Mouse (Mus musculus) spleen, adult 18-20 months (tissue): ENCODE results near the gene Tab2.
"Not testable (repeated sequence)": the region's sequence is repeated elsewhere in the genome, so short reads cannot be mapped to it uniquely, and the experiment has no call there.

Experiments
- DNase-seq, 2 experiments: peaks; one replicate each; pipeline ENCODE4 v3.0.0; 2022; ENCODE audit warnings: mixed read lengths in 2 of 2

Gene Tab2

DNA sequence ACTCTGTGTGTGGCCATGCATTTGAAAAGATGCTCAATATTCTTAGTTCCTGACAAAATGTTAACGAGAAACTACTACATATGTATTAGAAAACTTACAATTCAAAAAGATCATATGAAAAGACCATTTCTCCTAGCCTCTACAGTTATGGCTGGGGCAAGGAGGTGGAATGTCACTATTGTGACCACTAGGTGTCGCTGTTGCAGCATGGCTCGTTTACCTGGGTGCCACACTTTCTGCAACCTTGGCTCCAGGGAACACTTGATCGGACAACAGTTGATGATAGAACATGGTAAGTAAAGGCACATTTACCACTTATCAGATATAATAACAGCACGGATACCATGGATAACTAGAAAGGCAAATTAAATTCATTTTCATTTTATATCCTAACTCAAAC, 72.5 kb downstream of the Tab2 start:
- DNase-seq, result peak; percentile 33 to 73

DNA sequence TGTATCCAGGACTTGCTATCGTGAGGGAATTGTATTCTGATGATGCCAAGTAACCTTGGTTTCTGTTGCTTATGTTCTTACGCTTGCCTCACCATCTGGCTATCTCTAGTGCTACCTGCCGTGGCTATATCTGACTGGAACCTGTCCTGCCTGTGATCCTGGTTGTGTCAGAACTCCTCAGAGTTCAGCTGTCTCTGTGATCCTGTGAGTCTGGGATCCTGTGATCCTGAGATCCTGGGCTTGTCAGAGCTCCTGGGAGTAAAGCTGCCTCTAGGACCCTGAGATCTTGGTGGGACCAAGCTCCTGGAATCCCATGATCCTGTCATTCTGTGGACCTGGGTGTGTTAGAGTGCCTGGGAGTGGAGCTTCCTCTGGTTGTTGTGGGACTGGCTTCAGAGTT, 74.1 kb downstream of the Tab2 start:
- DNase-seq, result no peak

DNA sequence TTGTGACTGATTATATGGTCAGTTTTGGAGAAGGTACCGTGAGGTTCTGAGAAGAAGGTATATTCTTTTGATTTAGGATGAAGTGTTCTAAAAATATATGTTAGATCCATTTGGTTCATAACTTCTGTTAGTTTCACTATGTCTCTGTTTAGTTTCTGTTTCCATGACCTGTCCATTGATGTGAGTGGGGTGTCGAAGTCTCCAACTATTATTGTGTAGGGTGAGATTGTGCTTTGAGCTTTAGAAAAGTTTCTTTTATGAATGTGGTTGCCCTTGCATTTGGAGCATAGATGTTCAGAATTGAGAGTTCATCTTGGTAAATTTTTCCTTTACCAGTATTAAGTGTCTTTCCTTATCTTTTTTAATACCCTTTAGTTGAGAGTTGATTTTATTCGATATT, 75.7 kb downstream of the Tab2 start:
- DNase-seq, result not testable (repeated sequence)

DNA sequence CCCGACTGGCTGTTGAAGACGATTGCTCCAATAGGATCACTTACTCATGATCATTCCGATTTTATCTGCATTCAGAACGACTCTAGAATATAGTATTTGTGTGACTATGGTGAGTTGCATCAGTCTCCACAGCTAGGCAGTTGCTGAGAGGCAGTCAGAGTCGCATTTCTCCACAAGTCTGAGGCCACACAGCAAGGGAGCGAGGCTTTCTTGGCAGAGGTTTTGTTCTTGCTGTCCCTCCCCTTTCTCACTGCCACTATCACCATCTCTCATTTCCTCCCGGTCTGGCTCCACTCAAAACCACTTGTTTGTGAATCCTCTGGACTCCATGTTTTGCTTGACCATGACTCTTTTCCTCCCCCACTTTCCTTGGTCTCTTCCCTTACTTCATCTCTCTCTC, 81.8 kb downstream of the Tab2 start:
- no peak for DNase-seq

DNA sequence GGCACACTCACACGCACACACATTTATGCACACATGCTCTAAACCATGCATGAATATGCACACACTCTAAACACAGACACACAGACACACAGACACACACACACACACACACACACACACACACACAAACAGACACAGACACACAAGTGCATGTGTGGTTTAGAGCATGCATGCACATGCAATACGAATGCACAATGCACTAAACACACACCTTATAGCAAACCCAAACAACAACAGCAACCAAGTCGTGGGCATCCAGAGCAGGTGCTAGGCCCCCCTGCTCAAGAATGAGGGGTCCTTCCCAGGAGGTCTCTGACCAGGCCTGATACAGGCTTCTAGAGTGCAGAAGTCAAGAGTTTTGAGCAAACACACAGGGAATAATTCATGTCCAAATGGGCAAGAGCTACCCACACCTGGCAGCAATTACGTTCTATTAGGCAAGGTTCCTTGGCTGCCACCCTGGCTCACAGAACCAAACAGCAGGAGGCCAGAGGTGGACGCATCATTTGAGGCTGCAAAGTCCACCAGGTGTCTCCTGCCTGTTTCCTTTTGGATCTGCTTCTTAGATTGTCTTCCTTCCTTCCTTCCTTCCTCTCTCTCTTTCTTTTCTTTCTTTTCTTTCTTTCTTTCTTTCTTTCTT, 84.5 kb downstream of the Tab2 start:
- DNase-seq, result no peak

DNA sequence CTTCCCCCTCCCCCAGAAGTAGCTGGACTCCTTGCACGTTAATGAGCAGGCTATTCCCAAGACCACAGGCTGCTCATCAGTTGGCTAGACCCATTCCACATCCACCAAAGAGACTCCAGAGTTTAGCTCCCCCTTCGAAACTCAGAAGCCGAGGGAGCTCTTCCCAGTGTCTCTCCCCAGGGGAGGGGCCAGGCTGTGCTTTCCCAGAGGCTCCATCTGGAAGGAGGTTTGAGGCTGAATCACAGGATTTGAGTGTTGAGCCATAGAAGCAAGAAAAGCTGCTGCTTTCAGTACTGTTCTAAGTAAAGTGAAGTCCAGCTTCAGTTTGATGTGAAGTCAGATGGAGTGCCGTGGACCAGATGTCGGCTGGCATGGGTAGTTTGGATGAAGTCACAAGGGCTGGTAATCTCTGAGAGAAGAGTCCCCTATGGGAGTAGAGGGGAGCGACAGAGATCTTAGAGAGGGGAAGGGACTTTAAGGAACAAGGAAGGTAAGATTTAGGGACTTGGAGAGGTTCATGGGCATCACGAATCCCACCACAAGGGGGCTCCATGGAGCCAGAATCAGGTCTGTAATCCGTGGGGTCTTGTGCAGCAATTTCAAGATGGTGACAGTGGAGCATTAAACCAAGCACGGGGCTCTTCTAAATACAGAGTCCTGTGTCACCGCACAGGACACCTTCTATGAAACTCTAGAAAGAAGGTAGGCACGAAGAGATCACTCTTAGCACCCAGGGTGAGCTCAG, 85.3 kb downstream of the Tab2 start:
- peak in 1 of 2 experiments; percentile 61 for DNase-seq

DNA sequence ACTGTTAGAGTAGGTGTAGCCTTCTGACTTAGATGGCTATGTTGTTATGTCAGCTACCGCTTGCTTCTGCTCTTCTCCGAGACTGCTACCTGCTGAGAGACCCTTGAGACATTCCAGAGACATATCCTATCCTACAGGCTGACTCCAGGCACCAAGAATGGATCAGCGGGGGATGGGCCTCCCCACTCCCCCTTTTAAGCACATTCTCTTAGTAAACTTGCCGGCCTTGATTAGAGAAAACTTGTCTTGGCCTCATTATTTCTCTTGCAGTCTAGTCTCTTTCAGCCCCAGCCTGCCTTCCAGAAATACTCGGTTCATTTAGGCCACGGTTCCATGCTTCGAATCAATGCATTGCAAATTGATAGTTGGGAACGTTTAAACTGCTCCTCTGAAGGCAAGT, 86.3 kb downstream of the Tab2 start:
- DNase-seq, result no peak

DNA sequence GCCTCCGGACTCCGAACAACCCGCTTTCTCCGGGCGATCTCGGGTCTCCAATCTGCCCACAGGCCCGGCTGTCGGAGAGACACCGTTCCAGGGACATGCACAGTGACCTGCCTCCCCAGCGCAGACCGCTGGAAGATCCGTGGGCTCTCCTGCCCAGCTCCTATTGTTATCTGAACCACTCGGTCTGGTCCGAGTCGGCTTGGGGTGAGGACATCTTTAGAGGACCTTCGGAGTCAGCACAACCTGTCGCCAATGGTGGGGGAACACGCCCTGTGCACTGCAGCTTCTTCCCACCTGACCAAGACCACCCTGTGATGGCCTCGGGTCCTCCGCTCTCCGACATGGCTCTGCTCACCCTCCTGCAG, 88.4 kb downstream of the Tab2 start:
- DNase-seq, result no peak

DNA sequence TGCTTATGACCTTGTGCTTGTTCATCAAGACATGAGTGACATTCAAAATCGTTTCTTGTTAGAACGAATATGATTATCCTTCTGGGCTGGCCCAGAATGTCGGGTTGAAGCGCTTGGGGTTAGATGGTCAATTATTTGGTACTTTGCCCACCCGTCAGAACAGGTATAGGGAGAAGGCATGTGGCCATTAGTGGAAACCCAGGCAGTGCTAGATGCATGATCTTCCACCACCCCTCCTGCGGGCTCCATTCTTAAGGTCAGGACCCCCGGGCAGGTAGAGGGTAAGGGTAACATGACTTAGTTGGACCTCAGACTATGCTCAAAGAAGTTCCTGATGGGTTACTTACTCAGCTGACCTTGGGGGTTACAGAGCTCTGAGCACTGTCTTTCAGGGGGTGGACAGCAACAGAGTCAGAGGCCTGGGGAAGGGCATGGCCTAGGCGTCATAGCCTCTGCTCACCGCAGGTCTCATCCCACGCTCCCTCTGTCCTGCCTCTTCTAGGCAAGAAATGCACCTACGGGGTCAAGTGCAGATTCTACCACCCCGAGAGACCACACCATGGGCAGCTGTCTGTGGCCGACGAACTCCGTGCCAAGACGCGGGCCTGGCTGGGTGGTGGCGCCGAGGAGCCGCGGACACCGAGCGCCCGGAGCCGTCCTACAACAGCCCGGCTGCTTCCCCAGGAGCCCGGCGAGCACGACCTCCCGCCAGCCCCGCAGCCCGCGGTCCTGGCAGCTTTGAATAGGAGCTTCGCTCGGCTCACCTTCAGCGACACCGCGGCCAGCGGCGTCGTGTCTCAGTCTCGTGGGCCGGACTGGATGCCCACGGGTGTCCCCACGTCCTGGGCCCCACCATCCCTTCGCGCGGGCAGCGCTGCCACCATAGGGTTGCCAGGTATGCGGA, 89.0 kb downstream of the Tab2 start:
- no peak for DNase-seq

DNA sequence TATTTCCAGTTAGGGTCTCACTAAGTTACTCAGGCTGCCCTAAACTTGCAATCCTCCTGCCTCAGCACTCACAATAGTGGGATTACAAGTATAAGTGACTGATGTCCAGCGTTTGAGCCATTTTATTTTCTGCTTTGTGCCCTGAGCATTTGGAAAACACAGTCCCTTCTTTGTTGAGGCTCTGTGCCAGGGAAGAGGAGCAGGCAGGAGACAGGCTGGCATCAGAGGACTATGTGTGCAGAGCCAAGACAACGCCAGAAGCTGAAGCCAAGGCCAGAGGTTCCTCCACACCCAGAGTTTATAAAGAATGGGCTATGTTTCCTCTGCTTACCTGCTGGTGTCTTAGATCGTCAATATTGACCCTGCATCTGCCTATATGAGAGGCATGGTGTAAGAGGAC, 91.2 kb downstream of the Tab2 start:
- no peak for DNase-seq

DNA sequence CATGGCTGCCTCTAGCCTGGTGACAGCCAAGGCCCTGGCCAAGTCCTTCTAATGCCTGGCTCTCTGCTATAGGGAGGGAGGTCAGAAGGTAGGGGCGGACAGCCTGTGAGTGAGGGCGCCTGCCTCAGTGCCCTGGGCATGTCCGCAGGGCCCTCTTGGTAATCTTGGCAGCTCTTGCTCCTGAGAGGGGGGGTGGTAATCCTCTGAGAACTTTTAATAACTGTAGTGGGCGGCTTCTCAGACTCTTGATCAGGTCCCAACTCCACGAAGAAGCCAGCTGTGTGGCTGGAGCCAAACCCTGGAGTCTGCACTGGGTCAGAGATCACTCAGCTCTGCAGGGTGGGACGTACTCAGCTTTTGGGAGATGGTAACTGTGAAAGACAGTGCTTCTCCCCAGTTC, 91.8 kb downstream of the Tab2 start:
- no peak for DNase-seq

DNA sequence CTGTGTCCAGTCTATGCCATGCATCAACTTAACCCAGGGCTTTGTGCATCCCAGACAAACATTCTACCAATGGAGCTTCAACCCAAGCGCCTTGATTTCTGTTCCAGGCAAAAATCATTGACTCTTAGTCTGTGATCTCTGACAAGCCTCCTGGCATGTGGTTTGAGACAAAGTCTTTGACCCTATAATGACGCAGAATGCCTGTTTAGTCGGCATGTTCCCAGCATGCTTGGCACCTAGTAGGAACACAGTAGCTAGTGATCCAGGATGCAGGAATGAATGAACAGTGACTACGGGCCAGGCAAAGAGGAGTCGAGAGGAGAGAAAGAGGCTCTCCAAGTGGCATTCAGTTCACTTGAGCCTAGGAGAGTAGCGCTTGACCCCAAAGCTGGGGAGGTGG, 92.6 kb downstream of the Tab2 start:
- no peak for DNase-seq

DNA sequence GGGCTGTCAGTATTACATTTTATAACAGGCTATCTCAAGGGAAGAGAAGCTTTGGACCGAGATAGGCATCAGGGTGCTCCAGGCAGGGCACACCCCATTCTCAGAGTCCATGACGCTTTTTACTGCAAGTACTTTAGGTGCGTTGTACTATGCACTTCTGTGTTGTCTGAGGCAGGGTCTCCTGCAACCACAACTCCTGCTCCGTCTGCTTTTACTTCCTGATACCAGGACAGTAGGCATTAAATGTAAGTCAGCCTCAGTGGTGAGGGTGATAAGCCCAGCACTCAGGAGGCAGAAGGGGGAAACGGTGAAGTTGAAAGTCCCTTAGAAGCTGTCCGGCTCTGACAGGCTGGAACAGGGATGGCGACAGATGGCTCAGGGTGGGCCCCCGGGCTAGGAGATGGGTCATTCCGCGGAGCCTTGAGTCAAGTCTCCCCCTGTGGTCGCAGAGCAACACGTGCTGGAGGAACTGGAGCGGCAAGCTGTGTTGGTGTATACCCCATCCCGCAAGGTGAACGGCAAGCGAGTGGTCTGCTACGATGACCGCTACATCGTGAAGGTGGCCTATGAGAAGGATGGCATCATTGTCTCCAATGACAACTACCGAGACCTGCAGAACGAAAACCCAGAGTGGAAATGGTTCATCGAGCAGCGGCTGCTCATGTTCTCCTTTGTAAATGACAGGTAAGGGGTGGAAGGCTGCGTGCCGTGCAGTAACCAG, 93.9 kb downstream of the Tab2 start:
- no peak for DNase-seq

DNA sequence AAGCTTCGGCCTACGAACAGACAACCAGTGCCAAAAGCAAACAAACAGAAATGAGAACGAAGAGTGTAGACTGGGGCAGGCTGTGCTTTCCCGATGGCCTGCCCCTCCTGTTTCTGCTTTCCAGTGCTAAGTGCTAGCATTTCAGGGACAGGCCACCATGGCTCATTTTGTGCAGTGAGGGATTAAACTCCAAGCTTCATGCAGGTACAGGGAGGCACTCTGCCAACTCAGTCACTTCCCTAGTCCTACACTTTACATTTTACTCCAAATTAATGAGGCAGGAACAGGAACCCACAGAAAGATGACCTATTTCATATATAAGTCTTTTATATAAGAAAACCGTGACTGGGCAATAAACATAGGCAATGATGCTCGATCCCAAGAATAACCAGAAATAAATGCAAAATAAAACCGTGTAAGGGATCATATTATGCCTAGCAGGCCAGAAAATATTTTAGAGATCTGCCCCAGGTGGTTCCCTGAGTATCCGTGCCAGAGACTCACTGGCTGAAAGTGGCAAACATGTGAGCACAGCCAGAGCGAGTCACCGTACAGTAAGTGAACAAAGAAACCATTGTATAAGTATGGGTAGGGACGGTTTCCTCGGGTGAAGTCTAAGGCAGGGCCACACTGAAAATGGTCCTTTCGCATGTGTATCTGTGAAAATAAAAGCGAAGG, 94.6 kb downstream of the Tab2 start:
- DNase-seq, result no peak

DNA sequence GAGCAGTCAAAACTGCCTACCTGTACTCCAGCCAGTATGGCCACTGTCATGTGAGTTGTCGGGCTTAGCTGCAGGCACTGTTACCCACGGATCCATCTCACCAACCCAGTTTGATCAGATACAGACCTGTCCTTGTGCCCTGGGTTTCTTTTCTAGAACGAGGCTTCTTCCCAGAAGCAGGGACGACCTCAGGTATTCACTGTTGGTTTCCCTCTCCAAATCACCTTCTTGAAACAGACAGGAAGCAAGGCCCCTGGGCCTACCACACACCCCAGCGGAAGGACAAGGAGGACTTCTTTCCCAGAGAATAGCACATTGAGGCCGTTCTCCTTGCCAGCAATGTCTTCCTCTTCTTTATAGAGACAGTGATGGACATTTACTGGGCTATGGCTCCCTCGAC, 95.5 kb downstream of the Tab2 start:
- no peak for DNase-seq
